Mouse (Mus musculus) retina, postnatal 7 days (tissue): ENCODE results near the gene Ptms.

ENCODE experiments used
- DNase-seq: peaks from one replicate; pipeline ENCODE4 v3.0.0-alpha.2; 2012; ENCODE audit warnings: low read depth, low spot score

Ptms gene

GRCm38 (mm10) chr6:124919695-124920317 lies at the start of gene Ptms:
Gene Ptms, minus strand, starts transcription at chr6:124920103.
- DNase-seq, result peak; percentile 79

- DNase-seq, result no peak
Measured at GRCm38 (mm10) chr6:124967766-124968165, 47.9 kb upstream of the Ptms start.

GRCm38 (mm10) chr6:124966466-124967118 lies 46.7 kb upstream of the Ptms start:
- DNase-seq, result no peak

- DNase-seq, result no peak
Measured at GRCm38 (mm10) chr6:124965747-124966146, 45.8 kb upstream of the Ptms start.

- peak; percentile 95 for DNase-seq
Measured at GRCm38 (mm10) chr6:124965088-124965719, 45.3 kb upstream of the Ptms start, which contains the start of gene Cops7a. Gene Cops7a, minus strand, starts transcription at chr6:124965538.

- no peak for DNase-seq
Measured at GRCm38 (mm10) chr6:124964638-124965037, 44.7 kb upstream of the Ptms start.

- no peak for DNase-seq
Measured at GRCm38 (mm10) chr6:124961021-124961420, 41.1 kb upstream of the Ptms start.

GRCm38 (mm10) chr6:124959960-124960359 lies 40.1 kb upstream of the Ptms start:
- no peak for DNase-seq

- DNase-seq, result no peak
Measured at GRCm38 (mm10) chr6:124958127-124958526, 38.2 kb upstream of the Ptms start.

GRCm38 (mm10) chr6:124955212-124955611 lies 35.3 kb upstream of the Ptms start:
- DNase-seq, result no peak

- no peak for DNase-seq
Measured at GRCm38 (mm10) chr6:124953991-124954715, 34.2 kb upstream of the Ptms start.

GRCm38 (mm10) chr6:124943526-124943925 lies 23.6 kb upstream of the Ptms start:
- no peak for DNase-seq

- no peak for DNase-seq
Measured at GRCm38 (mm10) chr6:124941679-124942078, 21.8 kb upstream of the Ptms start.

GRCm38 (mm10) chr6:124938554-124938953 lies 18.7 kb upstream of the Ptms start:
- DNase-seq, result no peak

GRCm38 (mm10) chr6:124937493-124937892 lies 17.6 kb upstream of the Ptms start:
- DNase-seq, result no peak

GRCm38 (mm10) chr6:124936681-124937080 lies 16.8 kb upstream of the Ptms start:
- DNase-seq, result no peak

GRCm38 (mm10) chr6:124934670-124935069 lies 14.8 kb upstream of the Ptms start:
- DNase-seq, result no peak

- no peak for DNase-seq
Measured at GRCm38 (mm10) chr6:124933127-124933526, 13.2 kb upstream of the Ptms start.

GRCm38 (mm10) chr6:124932314-124932695 lies 12.4 kb upstream of the Ptms start:
- DNase-seq, result no peak

- DNase-seq, result peak; percentile 52
Measured at GRCm38 (mm10) chr6:124931525-124932313, 11.8 kb upstream of the Ptms start.

GRCm38 (mm10) chr6:124930754-124931524 lies 11.0 kb upstream of the Ptms start, which contains the start of gene Mlf2:
Gene Mlf2, plus strand, starts transcription at chr6:124931386.
- peak; percentile 98 for DNase-seq
